Mouse (Mus musculus): ENCODE results near the gene 9230112D13Rik.

- TF ChIP-seq POLR2A (IDR thresholded peaks at IDR 0.05; ENCODE audit: borderline replicate concordance, insufficient read depth, low read length) (no peak), CTCF (IDR thresholded peaks at IDR 0.05; ENCODE audit: borderline replicate concordance, insufficient read depth, low read depth, low read length) (no peak)
These were observed 43.1 kb upstream of the 9230112D13Rik start for GRCm38 (mm10) chr14:34565711-34566110.

Data from cerebellum, adult 2 months (tissue).